Mouse (Mus musculus): ENCODE data around the gene Adamts4. TPM values are rescaled to one million over a fixed set of nuclear protein-coding genes. Genes with fewer than 3 reads are reported as not detected.
"Not testable (repeated sequence)": the region's sequence is repeated elsewhere in the genome, so short reads cannot be mapped to it uniquely, and the experiment has no call there.

The Adamts4 gene
- polyA plus RNA-seq, 3 experiments from 2014 or later, result 0.09 TPM; not detected in 2

DNA sequence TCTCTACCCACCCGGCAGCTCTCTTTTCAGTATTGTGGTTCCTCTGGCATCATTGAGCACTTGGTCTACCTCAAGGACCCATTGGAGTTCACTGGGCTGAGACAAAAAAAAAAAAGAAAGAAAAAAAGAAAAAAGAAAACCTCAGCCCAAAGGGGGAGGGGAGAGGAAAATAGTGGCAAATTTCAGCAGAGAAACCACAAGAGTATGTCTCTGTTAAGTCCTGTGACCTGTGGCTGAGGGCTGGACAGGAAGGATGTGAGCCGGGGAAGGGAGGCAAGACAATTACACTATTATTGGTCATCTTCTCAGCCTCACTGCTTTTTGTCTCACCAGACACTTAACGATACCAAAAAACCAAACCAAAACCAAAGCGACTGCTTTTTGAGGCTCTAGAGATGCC lies 18.4 kb upstream of the Adamts4 start:
- ATAC-seq, result no peak

DNA sequence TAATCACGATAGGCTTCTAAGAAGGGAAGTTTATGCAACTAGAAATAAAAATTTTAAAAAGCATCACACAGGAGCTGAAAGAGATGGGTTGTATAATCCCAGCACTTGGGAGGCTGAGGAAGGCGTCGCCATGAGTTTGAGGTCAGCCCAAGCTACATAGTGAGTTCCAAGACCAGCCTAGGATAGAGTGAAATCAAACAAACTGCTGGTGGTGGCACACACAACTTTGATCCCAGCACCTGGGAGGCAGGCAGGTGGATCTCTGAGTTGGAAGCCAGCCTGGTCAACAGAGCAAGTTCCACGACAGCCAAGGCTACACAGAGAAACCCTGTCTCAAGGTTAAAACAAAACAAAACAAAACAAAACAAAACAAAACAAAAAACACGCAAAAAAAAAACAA lies 17.9 kb upstream of the Adamts4 start:
- no peak for ATAC-seq

DNA sequence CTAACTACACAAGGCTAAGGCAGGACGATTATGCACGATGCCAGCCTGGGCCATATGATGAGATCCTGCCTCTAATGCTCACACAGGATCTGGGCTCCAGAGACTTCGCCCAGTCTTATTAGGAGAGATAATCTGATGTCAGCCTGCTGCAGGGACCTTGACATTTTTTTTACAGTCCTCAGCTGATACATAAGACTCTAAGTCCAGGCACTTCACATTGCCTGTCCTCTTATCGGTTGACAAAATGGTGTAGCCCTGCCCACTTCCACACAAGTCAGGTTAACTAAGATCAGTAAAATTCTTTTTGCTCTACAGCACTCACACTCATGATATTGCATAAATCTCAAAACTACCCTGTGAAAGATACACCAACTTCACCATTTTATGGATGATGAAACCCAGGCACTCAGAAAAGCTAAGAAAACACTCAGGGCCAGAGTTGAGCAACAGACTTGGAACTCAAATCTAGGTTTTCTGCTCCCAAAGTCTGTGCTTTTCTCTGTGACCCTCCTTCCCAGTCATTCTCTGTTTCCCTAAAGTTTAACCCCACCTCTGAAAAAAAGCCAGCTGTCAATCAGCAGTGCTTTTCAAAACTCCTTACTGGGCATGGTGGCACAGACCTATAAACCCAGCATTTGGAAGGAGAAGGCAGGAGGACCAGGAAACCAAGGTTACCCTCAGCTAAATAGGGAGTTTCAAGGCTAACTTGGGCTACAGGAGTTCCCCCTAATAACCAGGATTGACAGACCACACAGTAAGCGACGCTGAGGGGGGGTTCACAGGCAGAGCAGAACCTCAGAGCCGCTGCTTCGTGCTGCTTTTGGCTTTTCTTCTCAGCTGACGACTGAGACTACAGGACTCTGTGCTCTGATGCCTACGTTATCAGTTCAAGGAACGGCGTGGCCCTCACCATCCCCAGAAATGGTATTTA lies 17.2 kb upstream of the Adamts4 start:
- ATAC-seq, result no peak

DNA sequence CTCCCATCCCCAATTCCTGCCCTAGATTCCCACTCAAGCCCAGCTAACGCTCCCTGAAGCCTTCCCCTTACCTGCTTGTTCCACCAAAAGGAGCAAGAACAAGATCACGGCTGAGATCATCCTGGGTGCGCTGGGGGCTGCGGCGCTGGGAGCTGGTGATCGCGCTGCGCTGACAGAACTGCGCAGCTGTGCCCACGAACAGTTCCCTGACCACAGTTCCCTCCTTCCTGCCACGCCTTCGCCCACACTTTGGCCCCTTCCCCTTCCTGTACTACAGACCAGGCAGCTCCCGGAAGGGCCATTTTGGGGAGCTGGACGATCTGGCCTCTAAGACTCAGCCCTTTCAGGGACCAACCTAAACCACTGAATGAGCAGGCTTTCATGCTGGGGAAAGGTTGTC lies 16.1 kb upstream of the Adamts4 start, which contains the start of gene Fcer1g:
Fcer1g (minus strand) TSS at position 240 of the 400 bp plus-strand sequence.
- no peak for ATAC-seq

- no peak for ATAC-seq
These were observed 15.7 kb upstream of the Adamts4 start for GRCm38 (mm10) chr1:171234538-171234937.

DNA sequence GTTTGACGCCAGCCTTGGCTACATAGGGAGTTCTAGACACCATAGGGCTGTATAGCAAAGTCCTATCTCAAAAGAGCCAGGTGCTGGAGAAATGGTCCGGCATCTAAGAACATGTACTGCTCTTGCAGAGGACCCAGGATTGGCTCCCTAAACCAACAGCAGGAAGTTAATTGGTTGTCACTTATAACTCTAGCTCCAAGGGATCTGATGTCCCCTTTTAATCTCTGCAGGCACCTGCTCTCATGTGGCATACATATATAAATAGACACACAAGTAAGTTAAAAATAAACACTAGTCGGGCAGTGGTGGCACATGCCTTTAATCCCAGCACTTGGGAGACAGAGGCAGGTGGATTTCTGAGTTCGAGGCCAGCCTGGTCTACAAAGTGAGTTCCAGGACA lies 14.4 kb upstream of the Adamts4 start:
- no peak for ATAC-seq

DNA sequence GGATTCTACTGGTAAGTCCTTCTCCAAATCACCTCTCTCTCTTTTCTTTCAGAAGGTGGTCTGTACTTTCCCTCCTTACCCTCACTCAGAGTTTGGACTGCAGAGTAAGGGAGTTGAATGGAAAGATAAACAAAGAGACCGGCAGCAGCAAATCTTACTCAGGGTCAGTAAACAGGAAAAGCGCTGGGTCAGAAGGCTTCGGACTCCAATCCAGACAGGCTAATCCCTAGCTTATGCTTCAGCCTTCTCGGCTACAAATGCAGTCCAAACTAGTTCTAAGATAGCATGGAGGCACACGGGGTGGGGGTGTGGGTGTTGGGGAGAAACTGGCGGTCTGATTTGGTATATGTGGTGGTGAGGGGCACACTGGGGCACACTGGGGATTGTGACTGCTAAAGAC lies 12.8 kb upstream of the Adamts4 start:
- no peak for ATAC-seq

- ATAC-seq, result no peak
These were observed 11.8 kb upstream of the Adamts4 start for GRCm38 (mm10) chr1:171238463-171238862.

GRCm38 (mm10) chr1:171239992-171240744 lies 10.1 kb upstream of the Adamts4 start:
- ATAC-seq, result no peak

GRCm38 (mm10) chr1:171240911-171241310 lies 9.3 kb upstream of the Adamts4 start:
- no peak for ATAC-seq

- ATAC-seq, result not testable (repeated sequence)
These were observed 8.3 kb upstream of the Adamts4 start for GRCm38 (mm10) chr1:171241952-171242351.

DNA sequence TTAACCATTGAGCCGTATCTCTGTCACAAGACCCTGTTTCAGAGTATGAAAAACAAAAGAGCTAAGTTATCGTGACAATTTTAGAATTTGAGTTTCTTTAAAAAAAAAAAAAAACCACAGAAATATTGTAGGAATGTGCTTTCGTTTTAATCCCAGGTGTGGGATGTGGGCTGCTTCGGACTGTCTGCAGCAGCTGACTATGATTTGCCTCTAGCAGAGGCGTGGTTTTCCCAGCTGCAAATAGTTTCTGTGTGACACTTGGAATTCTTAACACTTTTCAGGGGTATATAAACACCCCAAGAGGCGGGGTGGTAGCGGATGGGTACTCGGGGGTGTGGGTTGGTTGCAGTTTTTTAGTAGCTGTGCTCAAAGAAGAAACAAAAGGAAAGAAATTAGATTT lies 4.9 kb upstream of the Adamts4 start:
- no peak for ATAC-seq

- peak; percentile 99 for ATAC-seq
These were observed 3.3 kb upstream of the Adamts4 start for GRCm38 (mm10) chr1:171246709-171247452.

GRCm38 (mm10) chr1:171247453-171247841 lies 2.8 kb upstream of the Adamts4 start:
- ATAC-seq, result peak; percentile 7

- ATAC-seq, result no peak
These were observed 2.3 kb upstream of the Adamts4 start for GRCm38 (mm10) chr1:171247916-171248315.

DNA sequence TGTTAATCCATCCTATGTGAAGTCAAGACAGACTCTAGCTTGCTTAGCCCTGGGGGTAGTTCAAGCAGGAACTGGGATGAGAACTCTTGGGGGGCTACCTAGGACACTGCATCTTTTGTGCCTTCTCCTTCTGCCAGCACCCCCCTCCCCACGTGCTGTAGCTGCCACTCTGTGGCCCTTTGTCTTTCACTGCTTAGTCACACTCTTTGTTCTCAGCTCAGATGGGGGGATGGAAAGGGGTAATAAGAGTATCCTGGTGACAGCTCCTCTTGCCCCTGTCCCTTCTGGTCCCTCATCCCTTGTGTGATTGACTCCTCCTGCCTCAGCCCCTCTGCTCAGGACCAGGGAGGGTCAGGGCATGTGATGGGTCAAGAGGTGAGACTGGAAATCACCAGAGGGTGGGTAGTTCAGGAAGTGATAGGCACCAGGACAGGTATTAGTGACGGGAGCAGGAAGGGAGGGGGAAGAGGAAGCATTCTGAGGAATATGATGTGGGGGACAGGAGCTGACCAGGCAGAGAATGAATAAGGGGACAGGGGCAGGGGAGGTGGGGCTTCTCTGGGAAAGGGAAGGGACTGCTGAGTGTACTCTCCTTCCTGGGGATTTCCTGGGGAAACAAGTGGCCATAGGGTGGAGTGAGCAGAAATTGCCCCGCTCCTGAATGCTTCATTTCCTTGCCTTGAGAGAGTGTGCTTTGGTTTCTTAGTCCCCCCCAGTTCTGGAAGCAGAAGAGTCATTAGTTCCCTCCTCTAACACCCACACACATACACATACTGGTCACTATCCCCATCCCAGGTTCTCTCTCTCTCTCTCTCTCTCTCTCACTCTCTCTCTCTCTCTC lies 1.6 kb upstream of the Adamts4 start:
- no peak for ATAC-seq

- ATAC-seq, result no peak
These were observed 716 bp downstream of the Adamts4 start, which contains the start of gene Ndufs2 for GRCm38 (mm10) chr1:171250680-171251593. TSS of gene Ndufs2 (minus strand) at chr1:171251388.

DNA sequence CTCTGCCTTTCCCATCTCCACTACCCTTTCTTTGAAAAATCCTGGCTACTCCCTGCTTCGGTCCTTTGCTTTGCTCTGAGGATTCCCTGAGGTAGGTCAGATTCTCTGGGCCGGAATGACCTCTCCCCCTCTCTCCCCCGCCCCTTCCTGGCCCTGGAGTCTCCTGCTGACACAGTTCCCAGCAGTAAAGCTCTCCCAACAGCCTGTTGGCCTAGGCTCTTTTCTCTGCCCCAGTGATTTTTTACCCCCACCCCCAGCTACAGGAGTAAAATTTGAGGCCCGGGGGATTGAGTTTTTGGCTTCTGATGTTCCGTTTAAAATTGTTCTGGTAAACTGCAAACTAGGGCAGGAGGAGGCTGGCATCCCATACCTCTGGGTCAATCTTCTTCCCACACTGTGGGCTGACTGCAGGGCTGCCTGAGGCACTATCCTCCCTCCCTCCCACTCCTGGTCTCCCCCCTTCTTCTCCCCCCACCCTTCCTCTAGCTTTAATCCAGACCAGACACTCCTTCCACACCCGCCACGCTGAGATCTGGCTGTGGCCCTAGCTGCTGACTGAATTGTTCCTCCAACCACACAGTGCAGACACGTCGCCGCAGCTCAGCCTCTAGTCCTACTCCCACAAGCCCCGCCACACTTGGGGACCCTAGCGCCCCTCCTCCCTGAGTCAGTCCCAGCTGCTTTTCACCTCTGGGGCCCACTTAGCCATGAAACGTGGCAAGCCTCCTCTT lies 1.5 kb downstream of the Adamts4 start:
- ATAC-seq, result no peak

GRCm38 (mm10) chr1:171252415-171252814 lies 2.2 kb downstream of the Adamts4 start:
- no peak for ATAC-seq

Measured in inflammation-experienced regulatory T-cells, adult 6 months (primary cell).